ENCODE assay signal across 17 mouse cellular contexts in the genomic region with DNA sequence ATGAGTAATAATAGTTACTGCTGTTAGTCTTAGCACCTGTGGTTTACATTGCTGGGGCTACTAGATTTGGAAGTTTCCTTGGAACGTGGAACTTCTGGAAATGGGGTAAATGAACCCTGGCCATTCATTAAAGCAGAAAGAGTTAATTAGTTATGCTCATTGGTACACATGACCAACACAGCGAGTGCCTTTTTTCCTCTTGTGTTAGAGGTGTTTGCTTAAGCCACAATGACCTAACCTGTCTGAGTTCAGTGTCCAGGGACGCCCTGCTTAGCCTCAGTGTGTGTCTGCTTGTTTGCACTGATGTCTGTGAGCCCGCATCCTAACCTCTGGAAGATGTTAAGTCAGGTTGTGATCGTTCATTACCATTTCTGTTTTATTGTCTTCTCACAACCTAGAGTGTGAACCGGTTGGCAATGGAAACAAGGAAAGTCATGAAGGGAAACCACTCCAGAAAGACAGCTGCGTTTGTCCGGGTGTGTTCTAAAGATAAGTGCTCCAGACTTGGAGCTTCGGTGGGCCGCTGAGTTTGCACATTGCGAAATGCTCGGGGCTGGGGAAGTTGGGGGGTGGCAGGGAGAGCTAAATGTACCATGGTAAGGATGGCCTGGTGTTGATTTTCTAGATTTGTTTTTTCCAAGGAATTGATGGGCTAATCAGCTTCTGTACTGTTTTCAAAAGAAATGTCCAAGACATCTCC. TPM values are rescaled to one million over a fixed set of nuclear protein-coding genes. Genes with fewer than 3 reads are reported as not detected.
DNase-seq lines count a peak whose midpoint lies in the region; ATAC-seq and TF ChIP-seq lines count a peak whose summit lies in the region.
"Had no signal": no experiment of that assay in that cellular context is flagged by ENCODE, and none has a peak within 500 bp of the region (broad histone marks: within the 10 kb centered on the region; RNA-seq: fewer than 3 reads in every experiment).

No protein-coding gene starts in this region.

- intact Hi-C loops in heart, postnatal 36 days (cut with DNase I): no loop called here

- no peak overlapping the region for H3K4me2 ChIP-seq in liver, postnatal 0 days (ENCODE audit: low read depth, low read length)
- H3K4me2 ChIP-seq: embryonic facial prominence, embryonic 15.5 days; forebrain, embryonic 12.5 days; heart, embryonic 15.5 days; hindbrain, embryonic 14.5 days; limb, embryonic 15.5 days had no signal

- no peak for TF ChIP-seq CTCF in liver, postnatal 0 days (IDR thresholded peaks at IDR 0.05; ENCODE audit: low read depth)

- H3K36me3 ChIP-seq in heart, embryonic 10.5 days: peaks cover 27% of the 10 kb centered on the region
- H3K36me3 ChIP-seq in liver, postnatal 0 days (replicated peaks; ENCODE audit: insufficient read depth, low read length): peaks cover 7% of the 10 kb centered on the region; the same call in 1 of the 2 replicates

- TF ChIP-seq EP300 in liver, postnatal 0 days (IDR thresholded peaks at IDR 0.05; ENCODE audit: low read depth): no peak

- 0 out of 2 replicates have a peak, but pooled peaks cover 6% of the 10 kb centered on the region for H3K4me1 ChIP-seq in heart, embryonic 10.5 days
- peaks cover 6% of the 10 kb centered on the region; the same call in 1 of the 2 replicates for H3K4me1 ChIP-seq in liver, postnatal 0 days (ENCODE audit: insufficient read depth)
- H3K4me1 ChIP-seq: embryonic facial prominence, embryonic 15.5 days; limb, embryonic 15.5 days had no signal

- no peak overlapping the region for H3K4me3 ChIP-seq in heart, embryonic 10.5 days
- no peak overlapping the region for H3K4me3 ChIP-seq in liver, postnatal 0 days (ENCODE audit: low read depth, low read length)
- H3K4me3 ChIP-seq: embryonic facial prominence, embryonic 15.5 days; forebrain, embryonic 12.5 days; heart, embryonic 15.5 days; limb, embryonic 15.5 days had no signal

- WGBS in heart, embryonic 10.5 days: 81% methylated on average over 12 of the region's 12 CpGs
- 29% methylated on average over 12 of the region's 12 CpGs for WGBS in liver, postnatal 0 days (ENCODE audit: insufficient replicate concordance)

- DNase-seq in heart, adult 11 months: peak; percentile 97
- DNase-seq in heart, embryonic 10.5 days (ENCODE audit: low spot score): no peak
- DNase-seq in kidney, postnatal 36 days: peak; percentile 20 to 27
- DNase-seq in kidney, postnatal 10 days: no peak
- DNase-seq in heart, postnatal 36 days: peak; percentile 36 to 40
- no peak for DNase-seq in liver, postnatal 0 days
- DNase-seq in lung, adult 18-20 months: no peak
- DNase-seq: cerebellum, adult 9-10 months; lung, postnatal 36 days had no signal

- ATAC-seq in liver, postnatal 0 days: peak; percentile 69
- ATAC-seq in monocyte, adult 5-6 weeks (replicated peaks; ENCODE audit: insufficient number of reproducible peaks, low FRiP score, low TSS enrichment, poor library complexity, severe bottlenecking): no peak
- ATAC-seq: intestine, postnatal 0 days; midbrain, embryonic 16.5 days had no signal

- no peak overlapping the region for H3K9ac ChIP-seq in liver, postnatal 0 days (replicated peaks)
- H3K9ac ChIP-seq: embryonic facial prominence, embryonic 15.5 days; forebrain, embryonic 12.5 days; heart, embryonic 15.5 days; hindbrain, embryonic 14.5 days; limb, embryonic 15.5 days had no signal

- no peak overlapping the region for H3K27ac ChIP-seq in heart, embryonic 10.5 days
- no peak overlapping the region for H3K27ac ChIP-seq in liver, postnatal 0 days (ENCODE audit: low read depth)
- H3K27ac ChIP-seq: embryonic facial prominence, embryonic 15.5 days; forebrain, embryonic 12.5 days; heart, embryonic 15.5 days; hindbrain, embryonic 14.5 days; limb, embryonic 15.5 days had no signal

- H3K9me3 ChIP-seq in heart, embryonic 10.5 days: no peaks in the 10 kb centered on the region
- no peaks in the 10 kb centered on the region for H3K9me3 ChIP-seq in liver, postnatal 0 days (ENCODE audit: low read length)
- H3K9me3 ChIP-seq: embryonic facial prominence, embryonic 15.5 days; forebrain, embryonic 12.5 days; heart, embryonic 15.5 days; limb, embryonic 15.5 days had no signal

- no peaks in the 10 kb centered on the region for H3K27me3 ChIP-seq in heart, embryonic 10.5 days (ENCODE audit: insufficient read depth, poor library complexity, severe bottlenecking)
- no peaks in the 10 kb centered on the region for H3K27me3 ChIP-seq in liver, postnatal 0 days (ENCODE audit: insufficient read depth, low read length)
- H3K27me3 ChIP-seq: embryonic facial prominence, embryonic 15.5 days; forebrain, embryonic 12.5 days; heart, embryonic 15.5 days; limb, embryonic 15.5 days had no signal

RNA-seq across cellular contexts. Expression of a gene that starts 44.0 kb away (rescaled TPM):
- 0.90 and 1.6 TPM in 2 replicates for polyA plus RNA-seq in heart, embryonic 10.5 days (2016; fragmentation: Nextera tagmentation; extraction: Ambion mirVana)
- total RNA-seq in heart, postnatal 36 days (2021): under 1 TPM; 0.33 to 0.35 TPM
- polyA plus RNA-seq in liver, postnatal 0 days (2015; fragmentation: Nextera tagmentation; extraction: Ambion mirVana): 0.27 and 0.39 TPM in 2 replicates
- total RNA-seq in monocyte, adult 5-6 weeks (2017): 0.38 TPM in 1 of 3 replicates, not detected in the others

RNA-seq across cellular contexts. Expression of a gene that starts 44.5 kb away (rescaled TPM):
- 61.8 and 88.1 TPM in 2 replicates for polyA plus RNA-seq in heart, embryonic 10.5 days (2016; fragmentation: Nextera tagmentation; extraction: Ambion mirVana)
- total RNA-seq in heart, postnatal 36 days (2021): 10 to 100 TPM; 14.3 to 19.5 TPM
- 29.9 and 31.5 TPM in 2 replicates for polyA plus RNA-seq in liver, postnatal 0 days (2015; fragmentation: Nextera tagmentation; extraction: Ambion mirVana)
- total RNA-seq in monocyte, adult 5-6 weeks (2017): 10.1 to 19.7 TPM (median 15.1 TPM) in 3 replicates

Comparison
In these comparisons a context has a peak if more than half of its experiments do, and no peak if none do; other contexts are left out.
1. DNase-seq: peak in heart, adult 11 months (single experiment), kidney, postnatal 36 days (2 of 2) and heart, postnatal 36 days (2 of 2); none in heart, embryonic 10.5 days (single experiment), kidney, postnatal 10 days (single experiment), liver, postnatal 0 days (single experiment) and lung, adult 18-20 months (0 of 2).